Mouse (Mus musculus) small intestine, adult 2 months (tissue): Measurements from ENCODE around the gene Tns1.

Experiments used
- CTCF ChIP-seq: fragments of 200-500 bp; IDR thresholded peaks from 2 replicates; pipeline ENCODE4 v1.5.1; 2012; ENCODE audit warnings: low read depth, mild to moderate bottlenecking, control low read depth, inconsistent platforms, low read length, moderate library complexity, mixed read lengths; ENCODE audit not compliant: insufficient replicate concordance, insufficient read length; ENCODE audit errors: extremely low read depth
- POLR2A ChIP-seq: fragments of 200-500 bp; IDR thresholded peaks from 2 replicates; pipeline ENCODE4 v1.6.1; 2012; ENCODE audit warnings: low read depth, mild to moderate bottlenecking, control low read depth, inconsistent platforms, low read length, moderate library complexity

DNA sequence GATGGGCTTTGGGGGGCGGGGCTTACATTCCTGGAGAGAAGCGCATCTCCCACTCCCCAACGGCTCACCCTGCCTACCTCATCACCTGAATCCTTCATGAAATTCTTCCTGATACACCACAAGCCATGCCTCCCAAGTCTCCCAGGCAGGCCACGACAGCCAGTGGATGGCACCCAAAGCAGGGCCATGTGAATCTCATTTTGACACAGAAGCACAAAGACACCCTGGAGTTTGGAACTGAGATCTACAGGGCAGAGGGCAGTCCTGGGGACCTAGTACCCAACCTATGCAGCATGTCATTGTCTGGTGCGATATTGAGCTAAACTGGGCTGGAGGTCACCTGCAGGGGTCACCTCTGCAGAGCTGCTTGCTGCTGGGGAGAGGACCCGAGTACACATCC lies 104.0 kb downstream of the Tns1 start:
- TF ChIP-seq CTCF (no peak), POLR2A (no peak)
